Mouse (Mus musculus): ENCODE measurements around the gene Erbb2.
A peak's percentile ranks its signal among the peaks of the same experiment; 100 is the strongest.

The Erbb2 gene

DNA sequence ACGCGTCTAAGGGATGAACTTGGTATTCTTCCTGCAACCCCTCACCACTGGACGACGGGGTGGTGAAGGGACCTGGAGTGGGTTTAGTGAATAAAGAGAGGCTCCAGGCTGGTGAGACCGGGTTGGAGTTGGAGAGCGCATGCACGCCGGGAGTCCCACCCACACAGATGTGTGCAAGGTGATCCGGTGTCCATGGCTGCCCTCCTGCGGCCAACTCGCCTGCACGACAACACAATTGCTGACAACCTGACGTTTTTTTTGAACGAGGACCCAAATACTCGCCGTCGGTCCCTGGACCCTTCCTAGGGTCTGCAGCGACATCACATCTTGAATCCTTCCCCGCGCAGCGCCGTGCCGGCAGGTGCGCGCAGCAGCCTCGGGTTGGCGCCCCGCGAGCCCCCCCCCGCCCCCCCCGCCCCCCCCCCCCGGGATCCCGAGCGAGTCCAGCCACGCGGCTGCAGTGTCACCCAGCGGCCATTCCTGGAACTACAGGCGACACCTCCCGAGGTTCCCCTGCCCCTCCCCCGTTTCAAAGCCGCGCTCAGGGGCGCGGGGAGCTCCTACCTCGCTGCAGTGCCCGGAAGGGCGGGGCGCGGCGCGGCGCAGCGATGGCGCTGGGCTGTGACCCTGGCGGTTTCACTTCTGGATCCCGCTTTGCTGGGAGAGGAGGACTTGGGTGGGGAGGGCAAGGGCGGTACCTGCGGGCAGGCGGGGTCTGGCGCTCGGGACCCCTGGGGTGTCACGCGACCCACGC, 45.3 kb downstream of the Erbb2 start:
- DNase-seq (ENCODE audit: low spot score in 2 of 2), result peak; percentile 91 to 98

DNA sequence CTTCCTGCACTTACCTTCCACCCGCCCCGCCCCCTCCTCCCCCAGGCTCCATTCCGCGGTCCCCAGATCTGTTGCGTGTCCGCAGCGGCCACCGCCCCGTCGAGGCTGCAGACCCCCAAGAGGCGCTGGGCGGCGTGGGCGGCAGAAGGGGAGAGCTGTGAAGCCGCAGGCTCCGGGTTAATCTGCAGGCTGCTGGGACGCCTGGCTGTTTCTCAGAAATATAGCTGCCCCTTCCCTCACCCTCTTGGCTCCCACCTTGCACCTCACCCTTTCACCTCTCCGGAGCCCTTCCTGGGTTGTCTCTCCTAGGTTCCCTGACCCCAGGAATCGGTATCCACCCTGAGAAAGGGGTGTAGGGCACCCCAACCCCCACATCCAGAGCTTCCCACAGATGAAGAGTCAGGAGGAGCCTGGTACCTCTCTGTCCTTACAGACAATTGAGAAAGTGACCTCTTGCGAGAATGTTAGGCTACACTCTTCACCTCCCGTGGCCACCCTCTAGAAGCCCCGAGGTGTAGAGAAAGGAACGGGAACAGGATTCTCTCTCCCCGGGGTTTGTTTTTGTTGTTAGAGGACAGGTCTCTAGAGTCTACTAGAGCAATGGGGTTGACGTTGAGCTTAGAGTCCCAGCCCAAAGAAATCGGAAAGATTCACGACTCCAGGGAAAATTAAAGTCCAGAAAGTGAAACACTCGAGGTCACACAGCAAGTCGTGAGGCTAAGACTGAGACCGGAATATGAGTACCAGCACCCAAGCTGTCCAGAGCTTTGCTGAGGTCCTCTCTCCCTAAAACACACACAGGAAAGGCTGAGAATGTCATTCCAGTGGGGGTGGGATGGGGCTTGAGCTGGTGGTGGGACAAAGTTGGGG, 46.1 kb downstream of the Erbb2 start:
- peak in 1 of 2 experiments; percentile 25 for DNase-seq (ENCODE audit: low spot score in 2 of 2)

DNA sequence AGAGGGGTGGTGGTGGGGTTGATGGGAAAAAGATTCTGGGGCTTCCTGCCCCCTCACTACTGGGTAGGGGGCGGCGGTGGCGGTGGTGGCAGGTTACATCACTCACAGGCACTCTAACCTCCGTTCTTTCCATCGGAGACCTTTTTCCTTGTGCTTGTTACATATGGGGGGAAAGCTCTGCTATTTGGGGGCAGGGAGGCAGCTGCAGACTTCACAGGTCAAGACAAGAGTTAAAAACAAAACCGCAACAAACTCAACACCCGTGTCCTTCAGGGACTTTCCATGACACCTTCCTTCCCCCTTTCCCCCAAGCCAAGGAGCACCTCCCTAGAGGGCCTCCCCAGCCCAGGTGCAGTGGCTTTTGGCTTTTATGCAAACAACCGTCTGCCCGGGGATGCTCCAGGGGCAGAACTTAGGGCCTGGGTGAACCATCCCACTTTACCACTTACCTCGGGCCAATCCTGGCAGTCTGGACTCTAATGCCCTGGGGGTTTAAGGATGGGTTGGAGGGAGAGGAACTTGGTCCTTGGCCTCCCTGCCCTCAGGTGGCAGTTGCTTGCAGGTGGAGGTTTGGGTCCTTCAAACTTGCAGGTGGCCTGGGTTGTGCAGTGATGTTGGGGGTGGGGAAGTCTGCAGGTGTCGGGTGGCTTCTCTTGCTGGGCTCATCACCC, 46.9 kb downstream of the Erbb2 start:
- DNase-seq (ENCODE audit: low spot score in 2 of 2), result peak in 1 of 2 experiments; percentile 50

DNA sequence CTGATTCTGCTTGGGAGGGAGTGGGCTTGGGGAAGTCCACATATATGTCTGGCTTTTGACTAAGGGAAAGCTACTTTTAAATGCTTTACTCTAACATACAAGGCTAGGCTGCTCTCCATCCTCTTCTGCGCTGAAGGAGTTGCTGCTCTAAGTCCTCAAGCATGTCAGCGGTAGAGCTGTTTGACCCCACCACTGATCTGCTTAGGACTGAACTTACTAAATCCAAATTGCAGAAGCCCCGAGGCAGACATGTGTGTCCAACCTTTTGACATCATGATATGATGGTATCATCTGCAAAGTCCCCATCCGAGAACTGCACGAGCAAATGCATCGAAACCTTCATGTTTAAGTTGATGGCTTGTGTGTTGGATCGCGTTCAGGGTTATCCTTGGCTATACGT, 47.6 kb downstream of the Erbb2 start:
- no peak for DNase-seq (ENCODE audit: low spot score in 2 of 2)

DNA sequence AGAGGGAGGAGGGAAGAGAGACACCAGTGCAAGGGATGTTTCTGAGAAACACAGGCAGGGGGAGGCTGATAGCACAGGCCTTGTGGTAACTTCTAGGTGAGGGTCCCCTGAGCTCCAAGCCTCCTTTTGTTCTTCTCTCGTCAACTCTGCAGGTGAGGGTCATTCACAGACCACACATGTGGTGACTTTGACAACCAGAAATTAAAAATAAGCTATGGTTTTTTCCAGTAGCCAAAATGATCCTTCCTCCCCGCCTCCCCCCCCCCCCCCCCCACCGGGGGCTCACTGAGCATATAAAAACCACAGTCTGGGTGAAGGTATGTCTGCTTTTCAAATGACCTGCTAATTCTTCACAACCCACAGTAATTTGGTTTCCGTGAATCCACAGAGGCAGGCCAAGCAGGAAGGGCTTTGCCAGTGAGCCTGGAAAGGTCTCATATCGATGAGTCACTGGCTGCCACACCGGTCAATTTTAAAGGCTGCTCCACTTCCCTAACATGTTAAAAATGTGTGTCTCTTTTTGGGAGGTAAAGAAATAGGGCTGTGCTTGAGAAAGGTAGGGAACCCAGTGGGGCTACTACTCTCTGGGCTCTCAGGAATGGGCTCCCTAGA, 48.9 kb downstream of the Erbb2 start:
- DNase-seq (ENCODE audit: low spot score in 2 of 2), result no peak

DNA sequence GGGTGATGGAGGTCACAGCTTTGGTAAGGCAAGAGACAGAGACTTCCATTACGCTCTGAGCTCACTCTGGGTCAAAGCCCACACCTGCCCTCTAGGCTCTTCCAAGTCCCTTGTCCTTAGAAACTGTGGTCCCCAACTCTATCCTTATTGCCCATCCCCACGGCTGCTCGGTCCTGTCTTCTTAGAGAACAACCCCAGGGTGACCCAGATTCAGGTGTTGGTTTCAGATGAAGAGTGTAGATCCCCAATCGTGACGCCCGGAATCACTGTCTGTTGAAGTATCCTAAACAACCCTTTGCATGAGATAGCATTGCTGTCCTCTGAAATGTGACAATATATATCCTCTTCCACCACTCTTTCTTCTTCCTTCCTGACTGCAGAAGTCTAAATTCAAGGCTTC, 50.0 kb downstream of the Erbb2 start:
- DNase-seq (ENCODE audit: low spot score in 2 of 2), result no peak

DNA sequence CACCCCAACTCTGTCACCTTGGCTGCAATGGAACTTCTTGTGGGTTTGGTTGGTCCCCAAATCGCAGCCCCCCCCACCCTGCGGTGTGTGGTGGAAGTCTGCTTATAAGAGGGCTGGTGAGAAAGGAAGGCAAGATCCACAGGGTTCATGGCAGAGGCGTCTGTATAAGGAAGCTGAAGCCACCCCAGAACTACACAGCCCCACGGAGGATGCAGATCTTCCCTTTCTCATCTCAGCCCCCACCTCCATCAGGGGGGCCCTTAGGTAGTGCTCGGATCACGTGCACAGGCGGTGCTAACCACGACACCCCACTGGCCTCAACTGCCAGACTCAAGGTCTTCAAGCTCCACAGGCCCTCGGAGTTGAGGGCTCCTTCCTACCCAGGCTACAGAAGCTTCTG, 51.6 kb downstream of the Erbb2 start:
- DNase-seq (ENCODE audit: low spot score in 2 of 2), result no peak

DNA sequence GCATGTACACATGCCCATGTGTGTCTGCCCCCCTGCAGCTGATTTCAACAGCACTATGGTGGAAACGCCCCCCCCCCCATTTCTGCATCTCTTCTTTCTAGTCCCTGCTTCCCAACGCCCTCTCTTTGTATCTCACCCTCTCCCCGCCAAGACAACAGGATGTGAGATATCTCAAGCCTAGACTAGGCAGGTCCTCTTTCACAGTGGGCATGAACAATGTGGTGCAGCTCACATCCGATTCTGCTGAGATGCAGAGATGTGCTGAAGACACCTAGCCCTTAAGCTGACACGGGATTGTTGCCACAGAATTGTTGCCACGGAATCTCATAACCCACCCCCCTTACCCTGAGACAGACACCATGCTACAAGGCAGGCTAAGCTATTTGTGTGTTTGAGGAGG, 52.2 kb downstream of the Erbb2 start:
- no peak for DNase-seq (ENCODE audit: low spot score in 2 of 2)

DNA sequence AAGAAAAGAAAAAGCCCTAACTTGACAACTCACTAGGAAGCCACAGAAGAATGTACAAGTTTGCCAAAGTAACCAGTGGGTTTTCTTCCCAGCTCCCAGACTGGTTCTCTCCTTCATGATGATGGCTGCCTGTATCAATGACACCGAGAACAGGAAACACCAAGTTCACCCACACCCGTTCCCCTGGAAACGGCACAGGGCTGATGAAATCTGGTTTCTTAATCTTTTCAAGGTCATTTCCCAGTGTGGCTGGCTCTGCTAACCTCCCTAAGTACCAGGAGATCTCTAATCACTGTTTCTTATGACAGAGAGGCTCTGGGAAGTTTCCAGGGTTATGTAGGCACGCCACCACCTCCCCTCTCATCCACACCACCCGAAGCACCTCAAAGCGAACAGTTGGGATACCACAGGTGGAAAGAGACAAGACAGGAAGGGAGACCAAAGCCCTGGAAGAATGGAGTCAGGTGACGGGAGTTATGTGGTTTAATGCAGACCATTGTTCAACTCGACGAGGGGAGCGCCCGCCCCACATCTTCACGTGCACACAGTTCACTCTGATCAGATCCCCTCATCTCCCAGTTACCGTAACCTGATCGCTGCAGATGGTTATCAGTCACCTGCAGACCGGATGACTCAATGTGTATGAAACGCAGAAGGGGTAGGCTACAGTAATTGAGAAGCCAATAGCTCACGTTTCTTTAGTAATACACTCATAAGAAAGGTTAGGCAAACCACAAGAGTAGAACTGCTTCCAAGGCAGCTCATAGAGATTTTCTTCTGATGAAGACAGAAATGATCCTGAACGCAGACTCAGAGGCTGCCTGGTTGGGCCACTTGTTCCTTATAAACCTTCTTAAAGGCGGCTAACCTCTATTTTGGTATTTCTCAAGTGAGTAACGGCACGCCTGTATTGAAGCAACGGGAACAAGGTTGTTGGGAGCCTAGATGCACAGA, 57.8 kb downstream of the Erbb2 start:
- DNase-seq (ENCODE audit: low spot score in 2 of 2), result no peak

DNA sequence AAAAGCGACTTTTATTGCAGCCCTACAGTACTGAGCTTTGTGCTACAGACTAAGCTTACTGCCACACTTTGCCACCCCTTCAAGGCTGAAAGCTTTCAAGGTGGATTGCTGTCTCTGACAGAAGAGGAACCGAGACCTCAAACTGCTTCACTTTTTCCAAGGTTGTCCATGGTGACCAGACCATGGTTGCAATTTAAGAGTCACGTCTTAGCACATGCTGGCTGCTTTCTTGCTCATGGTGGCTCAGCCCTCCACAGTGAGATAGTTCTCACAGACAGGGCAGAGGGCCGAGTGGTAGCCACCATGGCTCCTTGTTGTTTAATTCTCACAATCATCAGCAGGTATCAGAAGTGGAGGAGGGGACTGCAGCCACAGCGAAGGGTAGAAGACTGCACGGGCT, 58.5 kb downstream of the Erbb2 start:
- no peak for DNase-seq (ENCODE audit: low spot score in 2 of 2)

DNA sequence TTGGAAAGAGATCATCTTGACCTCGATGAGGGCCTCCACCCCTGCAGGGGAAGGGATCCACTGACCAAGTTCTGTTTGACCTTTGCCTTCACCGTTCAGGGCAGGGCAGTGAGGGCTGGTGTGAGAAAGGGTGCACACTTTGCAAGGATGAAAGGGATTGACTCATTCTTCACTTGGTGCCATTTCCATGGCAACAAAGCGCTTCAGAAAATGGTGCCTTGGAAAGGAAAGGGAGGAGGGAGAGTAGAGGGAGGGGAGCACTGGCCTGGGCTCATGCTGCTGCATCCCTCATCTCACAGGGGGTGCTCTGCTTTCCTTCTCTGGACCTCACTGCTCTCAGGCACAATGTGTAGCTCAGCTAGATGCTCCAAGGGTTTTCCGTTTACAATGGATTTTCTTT, 60.4 kb downstream of the Erbb2 start:
- no peak for DNase-seq (ENCODE audit: low spot score in 2 of 2)

DNA sequence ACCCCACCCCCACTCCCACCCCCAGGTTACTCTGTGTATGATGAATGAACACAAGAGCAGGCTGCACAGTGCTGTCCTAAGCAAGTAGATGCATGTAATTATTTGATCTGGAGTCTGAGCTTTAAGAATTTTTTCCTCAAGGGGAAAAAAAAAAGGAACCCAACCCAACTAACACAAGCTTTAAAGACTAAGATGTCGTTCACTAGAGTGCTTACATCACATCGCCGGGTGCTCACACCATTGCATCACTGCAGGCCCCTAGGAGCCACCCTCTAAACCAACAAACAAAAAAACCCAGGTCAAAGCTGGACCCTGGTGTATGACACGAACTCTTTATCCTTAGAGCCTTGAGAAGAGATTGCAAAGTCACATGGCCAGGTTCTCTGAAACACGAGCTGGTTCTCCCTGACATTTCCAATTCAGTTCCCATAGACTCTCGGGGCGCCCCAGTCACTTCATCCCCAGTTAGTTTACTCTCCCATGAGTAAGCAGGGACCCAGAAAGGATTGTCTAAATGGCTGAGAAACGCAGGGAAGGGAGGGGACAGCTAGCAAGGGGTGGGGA, 61.7 kb downstream of the Erbb2 start:
- no peak for DNase-seq (ENCODE audit: low spot score in 2 of 2)

DNA sequence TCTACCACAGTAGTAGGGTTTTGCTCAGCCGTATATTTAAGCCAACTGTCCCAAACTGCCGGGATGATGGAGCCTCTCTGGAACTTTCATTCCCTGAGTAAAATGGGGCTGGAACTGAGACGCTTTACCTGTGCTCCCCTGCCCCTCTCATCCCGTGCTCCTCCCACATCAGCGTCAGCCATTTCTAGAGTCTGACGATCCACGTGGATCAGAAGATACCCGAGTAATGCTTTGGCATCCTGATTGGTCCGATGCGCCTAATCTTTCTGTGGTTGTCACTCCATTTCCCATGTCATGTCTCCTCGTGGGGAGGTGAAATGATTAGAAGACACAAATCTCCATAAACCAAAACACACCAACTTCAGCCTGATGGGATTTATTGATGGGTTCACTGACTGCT, 62.7 kb downstream of the Erbb2 start:
- DNase-seq (ENCODE audit: low spot score in 2 of 2), result no peak

DNA sequence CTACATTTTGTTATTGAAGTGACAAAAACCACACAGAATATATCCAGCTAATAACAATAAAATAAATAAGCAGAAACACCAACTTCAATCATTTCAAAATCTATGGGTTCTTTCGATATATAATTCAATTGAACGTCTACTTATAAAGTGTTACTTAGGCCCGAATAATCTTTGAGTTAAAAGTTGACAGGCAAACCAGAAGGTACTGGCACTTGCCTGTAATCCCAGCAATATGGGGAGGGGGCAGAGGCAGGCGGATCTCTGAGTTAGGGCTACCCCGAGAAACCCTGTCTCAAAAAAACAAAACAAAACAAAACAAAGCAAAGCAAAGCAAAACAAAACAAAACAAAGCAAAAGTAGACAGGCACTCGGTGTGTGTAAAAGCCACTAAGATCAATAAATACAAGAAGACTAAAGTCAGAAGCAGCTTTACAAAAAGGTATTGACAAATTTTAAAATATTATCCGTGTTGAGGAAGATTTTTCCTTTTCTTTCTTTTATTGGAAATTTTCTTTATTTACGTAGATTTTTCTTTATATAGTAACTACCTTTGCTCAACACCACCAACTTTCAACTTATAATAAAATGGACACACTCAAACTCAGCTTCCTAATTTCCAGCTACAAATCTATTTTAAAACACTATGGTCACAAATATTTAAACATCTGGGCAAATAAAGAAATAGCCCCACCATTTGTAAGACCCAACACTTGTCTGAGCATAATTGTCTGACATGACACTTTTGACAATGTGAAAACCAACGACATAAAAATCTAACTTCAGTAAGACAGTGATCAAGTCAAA, 63.6 kb downstream of the Erbb2 start:
- no peak for DNase-seq (ENCODE audit: low spot score in 2 of 2)

DNA sequence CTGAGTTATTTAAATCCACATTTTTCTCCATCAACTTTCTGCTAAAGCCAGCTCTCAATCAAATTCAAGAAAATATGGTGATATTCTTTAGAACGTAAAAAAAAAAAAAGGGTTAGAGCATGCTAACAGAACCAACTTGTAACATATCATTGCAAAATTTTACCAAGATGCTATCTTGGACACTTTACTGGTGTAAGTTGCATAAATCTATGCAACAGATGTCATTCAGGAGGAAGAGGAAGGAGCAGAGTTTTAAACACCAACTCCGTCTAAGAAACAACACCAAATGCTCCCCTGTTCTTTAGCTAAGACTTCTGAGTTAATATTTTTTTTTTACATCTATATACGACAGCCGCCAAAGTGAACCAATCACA, 64.2 kb downstream of the Erbb2 start:
- no peak for DNase-seq (ENCODE audit: low spot score in 2 of 2)

DNA sequence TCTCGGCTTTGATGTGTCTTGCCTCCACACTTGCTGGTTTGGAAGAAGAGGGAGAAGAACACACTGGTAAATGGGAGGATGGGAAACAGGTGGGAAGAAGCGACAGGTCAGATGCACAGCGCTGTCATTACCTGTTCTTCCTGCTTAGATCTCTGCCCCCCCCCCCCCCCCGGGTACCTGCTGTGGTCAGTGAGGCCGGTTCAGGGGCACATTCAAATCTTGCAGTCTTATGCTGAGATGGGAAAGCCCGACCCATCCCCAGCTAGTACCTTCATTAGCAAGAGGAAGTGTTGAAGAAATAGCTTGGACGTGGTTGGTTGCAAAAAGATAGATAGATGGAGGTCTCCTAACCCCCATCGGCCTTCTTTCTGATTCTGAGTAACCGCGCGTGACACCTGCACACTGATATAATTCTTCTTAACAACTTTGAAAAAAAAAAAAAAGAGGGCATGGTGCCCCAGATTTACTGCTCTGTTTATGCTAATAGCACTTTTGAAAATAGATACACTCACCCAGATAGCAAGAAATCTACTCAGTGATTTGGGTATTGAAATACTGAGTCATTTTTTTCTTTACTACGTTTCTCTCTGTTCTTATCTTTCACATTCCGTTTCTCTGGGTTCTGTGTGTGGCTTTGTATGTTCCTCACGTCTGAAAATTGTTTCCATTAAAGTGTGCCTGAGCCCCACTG, 64.9 kb downstream of the Erbb2 start:
- no peak for DNase-seq (ENCODE audit: low spot score in 2 of 2)

DNA sequence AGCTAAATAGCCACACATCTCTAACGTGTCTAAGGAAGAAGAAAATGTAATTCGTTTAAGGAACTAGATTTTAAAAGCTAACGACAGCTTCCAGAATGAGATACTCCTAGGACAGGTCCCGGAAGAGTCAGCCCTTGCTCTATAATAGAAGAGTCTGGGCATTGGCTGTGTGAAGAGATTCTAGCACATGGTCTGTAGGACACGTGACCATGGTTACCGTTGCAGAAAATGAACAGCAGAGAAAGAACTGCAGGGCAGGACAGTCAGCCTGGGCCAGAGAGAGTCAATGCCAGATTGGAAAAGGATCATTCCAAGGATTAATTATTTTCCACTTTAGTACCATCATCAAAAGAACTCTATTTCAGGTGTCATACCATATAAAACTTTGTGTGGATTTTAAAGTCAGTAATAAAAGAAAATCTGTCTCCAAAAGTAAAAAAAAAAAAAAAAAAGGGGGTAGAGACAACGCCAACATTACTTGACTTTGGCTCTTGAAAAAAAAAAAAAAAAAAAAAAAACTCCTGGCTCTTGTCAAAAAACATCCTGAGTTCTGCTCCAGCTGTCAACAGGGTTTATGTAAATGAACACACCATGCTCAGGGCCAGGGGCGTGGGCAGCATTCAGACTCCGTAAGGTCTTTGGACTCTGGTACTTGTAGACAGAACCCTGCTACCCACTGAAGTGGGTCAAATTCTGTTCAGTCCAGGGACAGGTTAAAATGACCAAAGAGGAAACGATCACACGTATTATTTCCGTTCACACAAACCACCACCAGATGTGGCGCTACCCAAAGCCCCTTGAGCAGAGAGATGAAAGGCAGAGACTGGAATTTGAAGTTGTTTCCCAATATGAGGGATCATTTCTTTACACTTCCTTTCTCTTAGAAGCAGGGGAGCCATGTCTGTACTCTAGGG, 67.0 kb downstream of the Erbb2 start:
- DNase-seq (ENCODE audit: low spot score in 2 of 2), result no peak

DNA sequence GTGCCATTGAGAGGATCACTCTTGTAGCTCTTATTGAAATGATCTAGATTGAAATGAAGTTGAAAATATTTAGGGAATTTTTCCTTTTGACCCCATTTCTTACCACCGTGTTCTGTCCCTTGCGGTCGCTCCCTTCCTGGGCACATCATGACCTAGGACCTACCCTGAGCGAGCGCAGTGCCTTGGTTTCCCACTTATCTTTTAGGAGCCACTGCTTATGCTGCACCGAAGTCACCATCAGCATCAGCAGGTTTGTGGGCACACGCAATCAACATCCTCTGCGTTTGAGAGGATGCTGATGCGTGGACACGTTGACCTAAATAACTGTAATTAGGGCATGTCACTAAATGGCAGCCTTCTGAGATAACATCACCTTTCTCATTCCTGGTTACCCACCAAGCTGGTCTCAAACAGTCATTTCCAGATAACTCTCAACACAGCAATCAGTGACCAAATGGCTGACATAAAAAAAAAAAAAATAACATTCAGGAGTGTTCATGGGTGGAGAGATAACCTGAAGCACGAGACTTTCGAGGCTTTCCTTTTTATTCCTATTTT, 67.7 kb downstream of the Erbb2 start:
- DNase-seq (ENCODE audit: low spot score in 2 of 2), result no peak

Data from spleen, postnatal 4 days (tissue).